Mouse (Mus musculus): Measurements from ENCODE around the gene Pitpnb.

- TF ChIP-seq CTCF (IDR thresholded peaks at IDR 0.05; ENCODE audit: borderline replicate concordance, insufficient read depth, low read length) = no peak
- TF ChIP-seq POLR2A (IDR thresholded peaks at IDR 0.05; ENCODE audit: low read depth, low read length) = no peak
These were observed 5.6 kb downstream of the Pitpnb start for GRCm38 (mm10) chr5:111335939-111336691.
